Mouse (Mus musculus) mouse trophoblast stem cell (cell line): ENCODE results near the gene Apaf1.

Experiments used
- in situ Hi-C, 2 experiments: fragments of 300-500 bp; cut with MseI, MboI; formaldehyde crosslinking; loops; 2 replicates in 1 of 2; 3 replicates in 1 of 2; pipeline ENCODE4 v1.15.1; 2025

Apaf1 gene

DNA sequence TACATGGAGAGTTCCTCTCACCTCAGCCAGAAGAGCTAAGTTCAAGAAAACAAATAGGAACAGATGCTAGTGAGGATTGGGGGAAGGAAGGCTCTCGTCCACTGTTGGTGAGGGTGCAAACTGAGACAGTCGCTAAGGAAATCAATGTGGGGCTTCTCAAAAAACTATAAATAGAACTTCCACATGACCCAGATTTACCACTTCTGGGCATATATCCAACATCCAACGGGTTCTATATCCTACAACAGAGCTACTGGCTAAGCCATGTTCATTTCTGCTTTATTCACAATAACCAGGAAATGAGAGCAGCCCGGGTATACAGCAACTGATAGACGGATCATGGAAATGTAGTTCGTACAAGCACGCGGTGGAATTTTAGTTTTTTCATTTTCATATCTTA, 99.5 kb downstream of the Apaf1 start:
- in situ Hi-C loops, result loop anchor here in 1 of 2 experiments (25.0 kb wide), 1 partner anchor 246 kb away; no protein-coding TSS in a partner anchor

DNA sequence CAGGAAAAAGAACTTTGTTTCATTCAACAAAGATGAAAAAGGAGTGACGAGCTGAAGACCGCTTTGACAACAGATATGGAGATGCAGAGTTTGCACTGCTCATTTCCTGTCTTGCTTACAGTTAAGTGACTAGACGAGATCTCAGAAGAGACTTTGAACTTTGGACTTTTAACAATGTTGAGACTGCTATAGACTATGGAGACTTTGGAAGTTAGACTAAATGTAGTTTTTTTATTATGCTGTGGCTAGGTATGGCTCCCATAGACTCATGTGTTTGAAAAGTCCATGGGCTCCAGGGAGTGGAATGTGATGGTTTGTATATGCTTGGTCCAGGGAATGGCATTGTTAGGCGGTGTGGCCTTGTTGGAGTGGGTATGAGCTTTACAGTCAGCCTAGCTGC, 100.8 kb downstream of the Apaf1 start:
- in situ Hi-C loops, result loop anchor here in 1 of 2 experiments (25.0 kb wide), 1 partner anchor 245 kb away; no protein-coding TSS in a partner anchor

DNA sequence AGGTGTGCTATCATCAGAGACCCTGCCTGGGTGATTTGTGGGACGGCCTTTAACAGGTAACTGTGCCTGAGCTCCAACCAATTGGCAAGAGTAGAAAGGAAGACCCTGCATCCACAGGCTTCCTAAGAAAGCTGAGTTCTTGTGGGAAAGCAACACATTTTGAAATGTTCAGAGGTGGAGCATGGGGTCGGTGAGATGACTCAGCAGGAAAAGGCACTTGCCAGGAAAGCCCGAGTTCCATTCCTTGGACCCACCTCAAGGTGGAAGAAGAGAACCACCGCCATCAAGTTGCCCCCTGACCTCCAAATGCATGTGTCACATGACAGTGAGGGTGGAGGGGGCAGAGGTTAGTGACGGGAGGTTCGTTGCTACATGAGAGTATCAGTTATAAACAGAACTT, 108.1 kb downstream of the Apaf1 start:
- in situ Hi-C loops, result loop anchor here in 1 of 2 experiments (5.0 kb wide), 1 partner anchor 242 kb away; no protein-coding TSS in a partner anchor

DNA sequence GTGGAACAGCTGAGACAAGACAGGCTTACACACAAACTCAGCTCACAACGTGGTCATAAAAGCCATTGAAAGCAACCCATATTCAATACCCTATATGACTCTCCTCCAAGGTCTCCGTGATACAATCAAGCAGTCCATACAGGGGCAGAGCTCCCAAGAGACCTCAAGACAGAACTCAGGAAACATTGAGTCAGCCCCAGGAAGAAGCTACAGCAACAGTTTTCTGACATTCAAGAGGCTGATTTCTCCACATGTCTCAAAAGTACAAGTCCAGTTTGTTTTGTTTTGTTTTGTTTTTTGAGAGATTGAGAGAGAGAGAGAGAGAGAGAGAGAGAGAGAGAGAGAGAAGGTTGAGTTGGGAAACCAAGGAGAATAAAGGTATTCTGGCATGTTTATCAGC, 108.5 kb downstream of the Apaf1 start:
- in situ Hi-C loops, result loop anchor here in 1 of 2 experiments (5.0 kb wide), 1 partner anchor 242 kb away; no protein-coding TSS in a partner anchor

DNA sequence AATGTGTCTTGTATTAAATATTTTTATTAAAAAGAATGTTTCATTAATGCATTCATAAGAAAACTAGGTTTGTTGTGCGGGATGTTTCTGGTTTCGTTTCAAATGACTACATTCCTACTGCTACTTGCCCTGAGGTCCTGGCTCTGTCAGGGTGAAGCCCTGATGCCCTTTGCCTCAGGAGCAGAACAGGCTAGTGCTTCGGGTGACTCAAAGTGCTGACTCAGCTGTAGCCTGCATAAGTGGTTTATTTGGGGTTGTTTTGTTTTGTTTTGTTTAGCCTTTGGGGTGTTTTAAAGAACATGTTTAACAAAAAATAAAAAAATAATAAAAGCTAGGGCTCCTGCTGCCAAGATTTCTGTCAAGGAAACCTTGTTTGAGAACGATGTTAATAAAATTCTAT, 112.0 kb downstream of the Apaf1 start:
- in situ Hi-C loops, result loop anchor here in 1 of 2 experiments (5.0 kb wide), 1 partner anchor 238 kb away; no protein-coding TSS in a partner anchor

DNA sequence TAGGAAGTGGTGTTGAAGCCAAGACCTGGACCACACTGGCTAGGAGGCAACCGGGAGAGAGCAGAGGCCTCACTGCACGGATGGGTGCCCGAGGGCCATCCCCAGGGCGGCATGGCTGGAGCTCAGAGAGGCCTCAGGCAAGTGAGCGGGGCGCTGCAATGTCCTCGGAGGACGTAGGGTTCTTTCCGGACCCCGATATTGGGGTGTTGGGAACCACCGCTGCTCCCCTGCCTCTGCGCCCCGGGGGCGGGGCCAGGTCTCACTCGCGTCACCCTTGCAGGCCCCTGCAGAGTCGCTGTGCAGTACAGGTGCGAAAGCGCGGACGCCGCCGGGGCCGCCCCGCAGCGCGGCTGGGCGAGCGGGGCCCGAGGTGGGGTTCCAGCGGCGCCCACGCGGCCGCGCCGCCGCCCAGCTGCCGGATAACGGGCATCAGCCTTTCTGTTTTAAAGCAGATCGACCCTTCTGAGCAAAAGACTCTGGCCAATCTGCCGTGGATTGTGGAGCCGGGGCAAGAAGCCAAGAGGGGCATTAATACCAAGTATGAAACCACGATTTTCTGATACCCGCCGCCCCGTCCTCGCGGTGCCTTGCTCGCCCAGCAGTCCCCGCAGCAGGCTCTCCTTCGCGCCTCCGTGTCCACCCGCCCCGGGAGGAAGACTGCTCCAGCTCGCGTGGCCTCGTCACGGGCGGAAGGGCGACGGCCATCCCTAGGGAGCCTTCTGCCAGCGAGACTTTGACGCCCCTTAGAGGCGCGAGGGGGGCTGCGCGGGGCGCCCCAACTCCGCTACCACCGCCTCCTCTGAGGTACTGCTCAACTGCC, 113.0 kb downstream of the Apaf1 start:
- in situ Hi-C loops, result loop anchor here in 1 of 2 experiments (5.0 kb wide), 1 partner anchor 237 kb away; no protein-coding TSS in a partner anchor

DNA sequence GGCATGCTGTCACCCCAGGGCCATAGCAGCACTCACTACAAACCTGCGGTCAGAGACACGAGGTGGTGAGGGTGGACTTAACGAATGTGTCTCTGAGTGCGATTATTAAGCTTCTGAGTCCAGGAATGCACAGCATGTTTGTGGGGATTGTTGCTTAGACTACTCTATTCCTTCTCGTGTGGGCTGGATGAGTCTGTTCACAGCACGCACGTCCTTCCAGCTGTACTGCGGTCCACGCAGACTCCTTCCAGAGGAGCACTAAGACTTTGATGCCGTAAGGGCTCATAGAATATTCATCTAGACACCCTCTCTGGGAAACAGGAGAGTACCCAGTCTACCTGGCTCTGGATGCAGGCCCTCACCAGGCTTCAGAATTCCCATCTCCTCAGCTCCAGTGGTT, 114.3 kb downstream of the Apaf1 start:
- in situ Hi-C loops, result no loop called here

DNA sequence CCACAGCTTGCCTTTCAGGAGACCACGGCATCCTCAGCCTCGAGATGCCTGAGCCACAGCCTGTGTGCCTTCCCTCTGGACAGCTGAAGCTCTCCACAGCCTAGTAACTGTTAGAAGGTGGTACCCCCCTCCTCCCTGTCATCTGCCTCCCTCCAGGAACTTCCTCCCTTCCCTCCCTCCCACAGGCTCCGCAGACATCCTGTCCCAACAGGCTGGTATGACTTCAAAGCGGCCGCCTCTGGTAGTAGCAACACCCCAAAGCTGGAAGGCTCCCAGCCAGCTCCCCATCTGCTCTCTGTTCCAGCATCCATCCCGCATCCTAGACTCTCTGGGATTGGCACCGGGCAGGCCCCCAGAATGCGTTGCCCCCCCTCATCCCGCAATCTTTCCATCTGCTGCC, 115.7 kb downstream of the Apaf1 start:
- in situ Hi-C loops, result no loop called here

DNA sequence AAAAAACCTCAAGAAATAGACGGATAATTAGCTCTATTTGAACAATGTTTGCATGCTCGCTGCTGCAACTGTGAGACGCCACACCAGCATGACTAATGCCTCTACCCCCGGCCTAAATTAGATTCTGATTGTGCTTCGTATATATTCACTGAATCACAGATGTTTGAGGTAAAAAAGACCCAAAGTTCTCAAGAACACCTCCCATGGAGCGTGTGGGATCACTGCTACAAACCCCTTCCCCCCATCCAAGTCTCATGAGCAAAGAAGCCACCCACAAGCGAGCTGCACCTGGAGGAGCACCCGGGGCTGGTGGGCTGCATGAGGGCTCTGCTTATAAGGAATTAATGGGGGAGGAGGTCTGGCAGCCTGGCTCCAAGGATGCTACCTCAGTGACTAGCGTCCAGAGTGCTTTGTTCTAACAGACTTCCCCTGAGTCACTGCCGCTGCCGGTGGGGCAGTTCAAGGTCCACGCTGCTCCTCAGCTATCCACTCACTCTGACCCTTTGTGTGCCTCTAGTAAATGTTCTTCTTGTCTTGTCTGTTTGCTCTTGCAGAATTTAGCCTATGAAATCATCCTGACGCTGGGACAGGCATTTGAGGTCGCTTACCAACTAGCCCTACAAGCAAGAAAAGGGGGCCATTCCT, 116.8 kb downstream of the Apaf1 start:
- in situ Hi-C loops, result no loop called here

DNA sequence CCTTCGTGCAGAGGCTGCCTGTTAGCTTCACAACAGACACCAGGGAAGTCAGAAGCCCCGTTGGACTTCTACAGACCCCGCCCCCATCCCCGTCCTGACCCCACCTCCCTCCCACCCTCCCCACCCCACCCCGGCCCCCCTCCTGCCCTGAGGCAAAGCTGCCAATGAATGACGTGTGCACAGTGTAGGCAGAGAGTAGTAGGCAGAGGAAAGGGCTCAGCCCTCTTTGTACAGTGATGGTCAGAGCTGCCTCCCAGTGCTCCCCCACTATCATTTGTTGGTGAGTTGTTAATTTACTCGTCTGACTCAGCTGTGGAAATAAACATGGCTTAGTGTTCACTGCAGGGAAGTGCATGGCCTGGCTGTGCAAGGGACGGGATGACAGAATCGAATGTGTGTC, 118.1 kb downstream of the Apaf1 start:
- in situ Hi-C loops, result no loop called here

DNA sequence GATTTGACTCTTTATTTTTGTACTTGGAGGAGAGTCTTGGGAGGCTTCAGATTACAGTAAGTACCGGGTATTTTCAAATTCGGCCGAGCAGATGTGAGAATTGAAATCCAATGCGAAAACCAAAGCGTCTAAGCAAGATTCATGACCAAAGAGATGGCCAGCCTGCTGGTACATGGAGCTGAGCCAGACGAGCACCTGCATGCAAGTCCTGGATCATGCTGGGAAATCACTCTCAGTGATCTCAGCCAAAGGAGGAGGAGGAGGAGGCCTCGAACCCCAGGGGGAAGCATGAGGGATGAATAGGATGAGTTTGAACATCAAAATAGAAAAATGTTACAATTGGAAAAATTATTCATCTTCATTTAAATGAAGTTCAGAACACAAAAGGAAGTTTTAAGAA, 122.2 kb downstream of the Apaf1 start:
- in situ Hi-C loops, result no loop called here

DNA sequence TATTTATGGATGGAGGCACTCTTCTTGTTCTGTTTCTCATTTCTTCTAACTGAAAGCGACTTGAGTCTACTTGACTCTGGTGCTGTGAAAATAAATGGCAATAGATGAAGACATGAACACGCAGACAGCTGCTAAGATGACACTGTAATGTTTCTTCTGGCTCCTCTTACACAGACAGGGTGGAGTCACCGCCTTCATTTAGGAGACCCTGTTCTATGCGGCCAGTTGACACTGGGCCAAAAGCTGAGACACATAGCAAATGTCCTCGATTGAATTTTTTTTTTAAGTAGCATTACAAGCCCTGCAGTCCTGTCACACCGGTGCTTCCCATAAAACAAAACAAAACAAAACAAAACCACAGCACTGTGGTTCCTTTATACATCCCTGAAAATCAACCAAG, 128.7 kb downstream of the Apaf1 start:
- in situ Hi-C loops, result no loop called here

DNA sequence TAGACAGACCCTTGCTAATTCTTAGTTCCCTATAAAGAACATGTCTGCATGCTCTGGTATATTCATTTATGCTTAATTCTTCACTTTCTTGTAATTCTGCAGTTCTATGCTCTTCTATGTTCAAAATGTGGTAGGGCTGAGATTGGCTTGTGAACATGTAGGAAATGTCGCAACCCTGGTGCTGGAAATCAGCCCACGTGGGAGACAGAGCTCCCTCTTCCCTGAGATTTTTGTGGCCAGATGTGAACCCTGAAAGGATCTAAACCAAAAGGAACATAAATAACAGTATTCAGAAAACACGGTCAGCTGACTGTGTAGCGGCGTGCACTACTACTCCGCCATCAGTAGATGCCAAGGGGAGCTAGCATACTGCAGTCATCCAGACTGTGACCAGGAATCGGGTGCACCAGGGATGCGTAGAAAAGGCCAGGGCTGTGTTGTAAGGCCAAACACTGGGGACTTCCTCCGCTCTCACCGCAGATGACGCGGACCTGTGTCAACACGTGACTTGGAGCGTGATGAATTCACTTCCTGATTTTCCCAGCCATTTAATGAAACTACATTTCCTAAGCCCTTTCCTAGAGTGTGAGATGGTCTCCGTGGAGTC, 129.4 kb downstream of the Apaf1 start:
- in situ Hi-C loops, result no loop called here

DNA sequence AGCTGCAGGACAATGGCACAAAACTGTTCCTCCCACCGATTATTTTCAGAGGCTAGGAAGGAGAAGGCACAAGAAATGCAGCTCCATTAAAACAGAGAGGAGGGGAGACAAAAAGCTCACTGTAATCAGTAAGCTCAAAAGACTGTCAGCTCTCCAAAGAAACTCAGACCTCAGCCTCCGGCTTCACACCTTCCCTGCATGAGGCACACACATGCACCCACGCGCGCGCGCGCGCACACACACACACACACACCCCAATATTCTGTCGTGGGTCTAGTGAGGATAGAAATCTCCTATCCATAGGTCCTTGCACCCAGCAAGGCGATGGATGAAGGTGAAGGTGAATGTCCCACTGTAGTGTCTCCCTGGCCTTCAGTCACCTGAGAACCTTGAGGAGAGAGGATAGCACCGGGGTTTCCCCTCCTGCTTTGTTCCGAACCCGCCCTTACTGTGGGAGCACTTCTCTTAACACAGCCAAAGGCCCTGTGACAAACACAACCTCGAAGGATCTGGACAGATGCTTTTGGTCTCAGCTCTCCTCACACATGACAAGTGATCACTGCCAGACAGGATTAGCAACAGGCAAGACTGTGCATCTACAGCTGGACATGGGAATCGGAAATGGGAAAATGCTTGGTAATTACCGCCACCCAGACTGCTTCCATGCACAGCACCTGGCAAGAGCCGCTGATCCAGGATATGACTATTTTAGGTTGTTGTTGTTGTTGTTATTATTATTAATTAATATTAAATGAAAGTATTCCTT, 134.8 kb downstream of the Apaf1 start:
- in situ Hi-C loops, result no loop called here

DNA sequence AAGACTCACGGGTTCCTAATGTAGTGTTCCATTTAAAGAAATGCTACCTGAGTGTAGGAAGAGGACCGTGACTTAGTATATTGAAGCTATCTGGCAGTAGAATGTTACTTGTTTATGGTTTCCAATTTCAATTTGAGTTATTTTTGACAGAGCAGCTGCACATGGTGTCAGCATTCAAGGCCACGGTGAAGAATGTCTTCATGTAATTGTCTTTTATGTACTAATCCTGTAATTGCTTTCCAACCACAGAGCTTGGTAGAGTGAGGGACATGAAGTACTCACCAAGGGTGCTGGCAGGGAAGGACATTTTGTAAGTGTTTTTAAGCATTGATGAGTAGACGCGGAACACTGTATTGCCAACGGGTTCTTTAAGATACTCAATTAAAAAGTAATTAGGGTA, 135.5 kb downstream of the Apaf1 start:
- in situ Hi-C loops, result no loop called here

DNA sequence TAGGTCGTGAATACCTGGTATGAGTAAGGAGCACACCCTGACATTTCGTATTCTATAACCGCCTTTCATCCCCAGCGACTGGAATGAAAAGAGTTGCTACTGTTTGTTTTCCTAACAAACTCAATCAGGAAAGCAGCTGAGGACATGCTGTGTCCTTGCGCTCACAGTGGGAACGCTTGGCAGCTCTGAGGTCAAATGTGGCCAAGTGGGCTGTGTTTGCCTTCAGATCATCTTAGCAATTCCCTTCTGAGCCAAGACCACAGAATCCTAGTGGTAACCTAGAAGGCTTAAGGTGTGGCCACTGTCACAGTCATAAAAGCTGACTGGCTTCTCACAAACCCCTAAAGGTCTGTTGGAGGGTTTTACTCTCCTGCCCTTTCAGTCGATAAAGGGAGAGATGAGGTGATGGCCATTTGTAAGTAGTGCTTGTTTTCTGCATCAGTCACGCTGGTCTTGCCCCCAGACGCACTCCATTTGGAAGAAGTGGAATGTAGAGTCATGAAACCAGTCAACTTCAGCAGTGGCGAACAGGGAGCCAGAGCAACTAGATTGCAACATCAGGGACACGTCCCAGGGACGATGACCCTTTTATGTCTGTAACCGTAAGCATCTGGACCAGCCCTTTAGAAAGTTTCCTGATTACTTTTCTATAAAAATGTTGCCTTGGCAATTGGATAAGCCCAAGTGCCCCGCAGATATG, 140.4 kb downstream of the Apaf1 start:
- in situ Hi-C loops, result no loop called here

DNA sequence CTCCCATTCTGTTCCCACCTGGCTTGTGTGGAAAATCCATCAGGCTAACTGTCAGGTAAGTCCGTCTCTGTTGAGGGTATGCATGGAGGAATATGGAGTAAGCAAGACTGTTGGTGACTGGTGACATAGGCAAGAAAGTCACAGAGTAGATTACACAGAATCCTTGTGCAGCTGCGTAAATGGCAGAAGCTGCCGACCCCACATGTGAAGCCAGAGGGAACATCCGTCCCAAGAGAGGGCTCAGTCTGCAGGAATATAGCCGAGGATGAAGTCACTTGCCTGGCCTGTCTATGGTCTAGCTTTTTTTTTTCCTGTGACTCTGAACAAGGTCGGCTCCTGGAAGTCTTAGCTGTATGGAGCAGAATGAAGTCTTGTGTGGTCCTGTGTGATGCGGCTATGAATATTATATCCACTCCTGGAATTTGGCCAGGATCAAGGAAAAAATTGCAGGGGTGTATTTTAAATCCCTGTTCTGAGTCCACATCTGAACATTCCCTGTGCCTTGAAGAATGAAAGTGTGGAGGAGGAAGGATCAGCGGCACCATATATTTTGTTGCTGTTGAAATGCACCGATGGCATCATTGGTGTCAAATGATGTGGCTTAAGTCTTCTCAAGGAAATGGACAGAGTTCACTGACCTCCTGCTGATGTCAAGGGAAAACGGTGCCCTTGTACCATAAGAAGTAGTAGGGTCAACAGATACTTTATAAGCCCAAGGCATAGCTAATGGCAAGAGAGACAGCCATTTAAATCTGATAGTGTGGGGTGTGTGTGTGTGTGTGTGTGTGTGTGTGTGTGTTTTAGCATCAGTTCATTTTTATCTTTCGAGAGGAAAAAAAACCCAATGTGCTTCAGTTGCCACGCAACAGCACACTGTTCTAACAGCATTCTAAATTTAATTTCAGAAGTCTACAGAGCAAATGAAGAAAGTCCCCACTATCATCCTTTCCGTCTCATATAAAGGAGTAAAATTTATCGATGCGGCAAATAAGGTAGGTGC, 141.7 kb downstream of the Apaf1 start:
- in situ Hi-C loops, result no loop called here
